Mouse (Mus musculus) CH12.LX (cell line): Measurements from ENCODE around the gene Arhgef28. TPM values are rescaled to one million over a fixed set of nuclear protein-coding genes. Genes with fewer than 3 reads are reported as not detected.

ENCODE experiments used
- DNase-seq: peaks from one replicate; pipeline ENCODE4 v3.0.0-alpha.2; 2013; ENCODE audit errors: extremely low read depth
- H3K27ac ChIP-seq: 2 replicates; pipeline ENCODE4 v1.5.1; 2012; ENCODE audit warnings: low read depth, mild to moderate bottlenecking, control low read depth, moderate library complexity; ENCODE audit not compliant: insufficient read depth
- H3K27me3 ChIP-seq: replicated peaks from 2 replicates; pipeline ENCODE3; 2012; ENCODE audit warnings: inconsistent platforms
- H3K36me3 ChIP-seq, 2 experiments: replicated peaks in 1 of 2; 2 replicates each; pipeline versions ENCODE3 to v1.6.1; 2012; ENCODE audit warnings: inconsistent platforms in 1 of 2, low read length in 1 of 2, mild to moderate bottlenecking in 1 of 2, mixed read lengths in 1 of 2, moderate library complexity in 1 of 2; ENCODE audit not compliant: control insufficient read depth in 1 of 2, insufficient read depth in 1 of 2
- H3K4me1 ChIP-seq, 2 experiments: 2 replicates each; pipeline ENCODE4 v1.6.1; 2012; ENCODE audit warnings: inconsistent platforms in 1 of 2, moderate library complexity in 1 of 2; ENCODE audit not compliant: insufficient read depth in 2 of 2, control insufficient read depth in 1 of 2
- H3K4me2 ChIP-seq: 2 replicates; pipeline ENCODE4 v1.6.1; 2012; ENCODE audit warnings: low read depth, mild to moderate bottlenecking, control low read depth; ENCODE audit not compliant: poor library complexity, insufficient read depth, severe bottlenecking
- H3K4me3 ChIP-seq, 3 experiments: fragments of 150-350 bp in 1 of 3; sonication (generic) in 1 of 3; replicated peaks in 1 of 3; 2 replicates each; pipeline versions ENCODE3 to v1.5.1; 2011 to 2012; ENCODE audit warnings: low read depth in 2 of 3, low read length in 2 of 3, mild to moderate bottlenecking in 2 of 3, moderate library complexity in 2 of 3, control low read depth in 1 of 3, improper control_type of control experiment in 1 of 3, inconsistent platforms in 1 of 3, mixed read lengths in 1 of 3; ENCODE audit not compliant: poor library complexity in 1 of 3
- H3K79me2 ChIP-seq: replicated peaks from 2 replicates; pipeline ENCODE4 v1.6.1; 2012; ENCODE audit warnings: mild to moderate bottlenecking, moderate library complexity; ENCODE audit not compliant: control insufficient read depth, poor library complexity, insufficient read depth, severe bottlenecking; ENCODE audit errors: extremely low read depth
- H3K9ac ChIP-seq: 2 replicates; pipeline ENCODE4 v1.6.1; 2012; ENCODE audit warnings: low read depth, mild to moderate bottlenecking, control low read depth, moderate library complexity; ENCODE audit not compliant: insufficient read depth
- H3K9me3 ChIP-seq: replicated peaks from 2 replicates; pipeline ENCODE3; 2012; ENCODE audit warnings: low read length, inconsistent platforms, mixed read lengths
- CHD1 ChIP-seq: IDR thresholded peaks from 2 replicates; pipeline ENCODE4 v1.6.1; 2012; ENCODE audit warnings: low read depth, low read length, improper control_type of control experiment, inconsistent platforms
- CTCF ChIP-seq, 2 experiments: IDR thresholded peaks in 1 of 2; conservative IDR thresholded peaks in 1 of 2; 2 replicates each; pipeline ENCODE4 v1.5.1; 2011 to 2012; ENCODE audit warnings: low read depth in 2 of 2, low read length in 2 of 2, improper control_type of control experiment in 1 of 2, inconsistent platforms in 1 of 2, mild to moderate bottlenecking in 1 of 2, moderate library complexity in 1 of 2
- ELF1 ChIP-seq: IDR thresholded peaks from 2 replicates; pipeline ENCODE4 v1.6.1; 2014; ENCODE audit warnings: low read depth, mild to moderate bottlenecking, inconsistent platforms, low read length, improper control_type of control experiment
- EP300 ChIP-seq: IDR thresholded peaks from 2 replicates; pipeline ENCODE4 v1.6.1; 2011; ENCODE audit warnings: low read length, improper control_type of control experiment
- ETS1 ChIP-seq: conservative IDR thresholded peaks from 2 replicates; pipeline ENCODE4 v1.6.1; 2012; ENCODE audit warnings: low read depth, mild to moderate bottlenecking, inconsistent platforms, low read length, improper control_type of control experiment, moderate library complexity
- GABPA ChIP-seq: IDR thresholded peaks from 2 replicates; pipeline ENCODE4 v1.6.1; 2012; ENCODE audit warnings: low read depth, low read length, improper control_type of control experiment, inconsistent platforms; ENCODE audit not compliant: insufficient replicate concordance
- IRF4 ChIP-seq: IDR thresholded peaks from 2 replicates; pipeline ENCODE4 v1.6.1; 2014; ENCODE audit warnings: low read depth, mild to moderate bottlenecking, inconsistent platforms, low read length, improper control_type of control experiment
- JUN ChIP-seq: IDR thresholded peaks from 2 replicates; pipeline ENCODE4 v1.6.1; 2011; ENCODE audit warnings: low read depth, mild to moderate bottlenecking, low read length, improper control_type of control experiment, moderate library complexity; ENCODE audit not compliant: insufficient read depth
- JUND ChIP-seq: conservative IDR thresholded peaks from 2 replicates; pipeline ENCODE4 v1.6.1; 2011; ENCODE audit warnings: low read depth, low read length, improper control_type of control experiment
- KAT2A ChIP-seq: IDR thresholded peaks from 2 replicates; pipeline ENCODE4 v1.6.1; 2012; ENCODE audit warnings: low read length, improper control_type of control experiment, inconsistent platforms; ENCODE audit not compliant: insufficient replicate concordance
- MAX ChIP-seq: IDR thresholded peaks from 2 replicates; pipeline ENCODE4 v1.6.1; 2011; ENCODE audit warnings: low read length, improper control_type of control experiment
- MAZ ChIP-seq: IDR thresholded peaks from 2 replicates; pipeline ENCODE4 v1.6.1; 2012; ENCODE audit warnings: low read depth, mild to moderate bottlenecking, inconsistent platforms, low read length, improper control_type of control experiment, moderate library complexity
- MXI1 ChIP-seq: IDR thresholded peaks from 2 replicates; pipeline ENCODE4 v1.6.1; 2011; ENCODE audit warnings: mild to moderate bottlenecking, low read depth, low read length, improper control_type of control experiment
- MYC ChIP-seq: IDR thresholded peaks from 2 replicates; pipeline ENCODE4 v1.6.1; 2011; ENCODE audit warnings: low read depth, mild to moderate bottlenecking, improper control_type of control experiment, low read length
- NELFE ChIP-seq: IDR thresholded peaks from 2 replicates; pipeline ENCODE4 v1.6.1; 2011; ENCODE audit warnings: low read depth, low read length, improper control_type of control experiment
- POLR2AphosphoS2 ChIP-seq: IDR thresholded peaks from 2 replicates; pipeline ENCODE4 v1.6.1; 2011; ENCODE audit warnings: low read depth, low read length, improper control_type of control experiment
- RAD21 ChIP-seq: IDR thresholded peaks from 2 replicates; pipeline ENCODE4 v1.6.1; 2011; ENCODE audit warnings: low read depth, mild to moderate bottlenecking, low read length, improper control_type of control experiment, moderate library complexity
- RCOR1 ChIP-seq: conservative IDR thresholded peaks from 2 replicates; pipeline ENCODE4 v1.6.1; 2012; ENCODE audit warnings: low read depth, mild to moderate bottlenecking, inconsistent platforms, low read length, improper control_type of control experiment
- SIN3A ChIP-seq: IDR thresholded peaks from 2 replicates; pipeline ENCODE4 v1.6.1; 2012; ENCODE audit warnings: low read length, improper control_type of control experiment, inconsistent platforms
- TBP ChIP-seq: conservative IDR thresholded peaks from 2 replicates; pipeline ENCODE4 v1.6.1; 2011; ENCODE audit warnings: low read depth, low read length, improper control_type of control experiment
- TCF12 ChIP-seq: IDR thresholded peaks from 2 replicates; pipeline ENCODE4 v1.6.1; 2014; ENCODE audit warnings: low read depth, mild to moderate bottlenecking, inconsistent platforms, low read length, improper control_type of control experiment
- UBTF ChIP-seq: IDR thresholded peaks from 2 replicates; pipeline ENCODE4 v1.6.1; 2012; ENCODE audit warnings: low read depth, mild to moderate bottlenecking, inconsistent platforms, low read length, improper control_type of control experiment, moderate library complexity
- ZKSCAN1 ChIP-seq: IDR thresholded peaks from 2 replicates; pipeline ENCODE4 v1.6.1; 2012; ENCODE audit warnings: low read depth, inconsistent platforms, low read length, improper control_type of control experiment, borderline replicate concordance
- ZMIZ1 ChIP-seq: IDR thresholded peaks from 2 replicates; pipeline ENCODE4 v1.6.1; 2012; ENCODE audit warnings: low read depth, mild to moderate bottlenecking, inconsistent platforms, low read length, improper control_type of control experiment
- dilution Hi-C: fragments of 300-500 bp; cut with MboI; formaldehyde crosslinking; loops from 2 replicates; pipeline ENCODE4 v1.14.3; 2020; ENCODE audit warnings: low sequenced_read_pairs; ENCODE audit not compliant: extremely low pct_unique_long_range_greater_than_20kb, extremely low pct_ligation_motif_present
- in situ Hi-C: fragments of 300-500 bp; cut with MboI; formaldehyde crosslinking; loops from 3 replicates; pipeline ENCODE4 v1.14.3; 2019; ENCODE audit warnings: low sequenced_read_pairs, low pct_ligation_motif_present, low pct_unique_long_range_greater_than_20kb, mixed read lengths
- polyA plus RNA-seq: library from polyadenylated mRNA; unstranded; fragments of >175 nt; gene quantifications from 2 replicates; pipeline ENCODE4 v1.2.1, GENCODE M21; 2012; ENCODE audit warnings: low read depth; ENCODE audit not compliant: insufficient read length
- total RNA-seq, 2 experiments: library from RNA; depleted of rRNA; stranded (reverse); fragments of 300-350 nt in 1 of 2; fragments of >200 nt in 1 of 2; gene quantifications; 2 replicates each; pipeline ENCODE4 v1.2.3; 2012 to 2014

The Arhgef28 gene
- total and polyA plus RNA-seq, 3 experiments, result 0.07 to 0.24 (median 0.08) TPM

DNA sequence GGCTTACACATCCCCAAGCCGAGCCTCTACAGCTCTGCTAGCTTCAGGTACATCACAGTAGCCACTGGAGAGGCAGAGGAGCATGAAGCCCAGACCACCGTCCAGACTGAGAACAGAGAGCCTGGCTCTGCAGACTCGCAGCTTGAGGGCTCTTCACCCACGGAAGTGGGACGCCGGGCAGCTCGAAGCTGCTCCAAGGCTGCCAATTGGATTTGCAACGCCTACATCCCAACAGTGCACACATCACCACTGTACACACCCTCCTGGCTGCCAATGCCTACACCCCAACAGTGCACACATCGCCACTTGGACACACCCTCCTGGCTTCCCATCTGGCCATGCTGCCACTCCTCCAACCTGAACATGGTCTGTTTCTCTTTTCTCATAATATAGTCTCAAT is 65.6 kb downstream of the Arhgef28 start:
- H3K36me3 ChIP-seq, result no peaks in the 10 kb centered on the region
- TF ChIP-seq CTCF (conservative IDR thresholded peaks at IDR 0.05 in 1 of 2, IDR thresholded peaks at IDR 0.05 in 1 of 2; ENCODE audit: low read depth in 2 of 2, low read length in 2 of 2) (no peak), CHD1 (no peak), RAD21 (no peak), ETS1 (no peak), ZKSCAN1 (no peak), POLR2AphosphoS2 (no peak), KAT2A (no peak), MAX (no peak), MXI1 (no peak), NELFE (no peak), GABPA (no peak), JUND (no peak), TBP (no peak), MAZ (no peak), ZMIZ1 (no peak)
- H3K4me3 ChIP-seq, result no peak overlapping the region
- H3K4me2 ChIP-seq, result no peak overlapping the region
- H3K4me1 ChIP-seq, result peaks cover 0 to 9% of the 10 kb centered on the region in 2 experiments; a peak in 2 of 4 replicates
- no peak for DNase-seq
- in situ Hi-C loops (no loop called here), dilution Hi-C loops (no loop called here)
- H3K9me3 ChIP-seq, result no peaks in the 10 kb centered on the region
- H3K27me3 ChIP-seq, result no peaks in the 10 kb centered on the region
- H3K79me2 ChIP-seq, result no peaks in the 10 kb centered on the region
- H3K9ac ChIP-seq, result no peak overlapping the region
- no peak overlapping the region for H3K27ac ChIP-seq

DNA sequence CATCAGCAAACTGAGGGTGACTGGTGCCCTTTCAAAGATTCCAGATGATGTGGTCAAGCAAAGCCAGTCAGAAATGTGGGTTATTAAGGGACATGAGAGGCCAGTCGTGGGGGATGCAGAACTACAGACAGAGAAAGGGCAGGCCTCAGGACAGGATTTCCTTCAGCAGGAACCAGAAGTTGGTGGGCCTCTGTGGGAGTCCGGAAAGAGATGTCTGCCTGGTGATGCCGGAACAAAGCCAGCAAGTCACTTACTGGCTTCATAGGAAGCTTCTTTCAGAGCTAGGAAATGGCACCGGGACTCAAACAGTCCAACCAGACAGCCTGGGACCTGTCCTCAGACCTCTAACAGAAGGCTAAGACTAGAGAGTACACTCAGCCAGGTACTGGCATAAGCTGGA is 67.5 kb downstream of the Arhgef28 start:
- Histone ChIP-seq H3K4me1 (peaks cover 0 to 10% of the 10 kb centered on the region in 2 experiments; a peak in 2 of 4 replicates), H3K79me2 (no peaks in the 10 kb centered on the region), H3K4me2 (no peak overlapping the region), H3K36me3 (no peaks in the 10 kb centered on the region), H3K9ac (no peak overlapping the region), H3K9me3 (no peaks in the 10 kb centered on the region), H3K27me3 (no peaks in the 10 kb centered on the region), H3K4me3 (no peak overlapping the region), H3K27ac (no peak overlapping the region)
- no peak for TF ChIP-seq MYC
- no peak for TF ChIP-seq ELF1
- TF ChIP-seq ZKSCAN1, result no peak
- TF ChIP-seq MXI1, result no peak
- no peak for TF ChIP-seq EP300
- TF ChIP-seq SIN3A, result no peak
- no peak for TF ChIP-seq RCOR1
- no peak for TF ChIP-seq JUN
- TF ChIP-seq IRF4, result no peak
- no peak for TF ChIP-seq JUND
- TF ChIP-seq TCF12, result no peak
- no peak for TF ChIP-seq UBTF
- dilution Hi-C loops (no loop called here), in situ Hi-C loops (no loop called here)
- DNase-seq, result no peak
